Mouse (Mus musculus): Measurements from ENCODE around the gene Olfr463. TPM values are rescaled to one million over a fixed set of nuclear protein-coding genes. Genes with fewer than 3 reads are reported as not detected.

The Olfr463 gene
- total and polyA plus RNA-seq, 3 experiments, result not detected

DNA sequence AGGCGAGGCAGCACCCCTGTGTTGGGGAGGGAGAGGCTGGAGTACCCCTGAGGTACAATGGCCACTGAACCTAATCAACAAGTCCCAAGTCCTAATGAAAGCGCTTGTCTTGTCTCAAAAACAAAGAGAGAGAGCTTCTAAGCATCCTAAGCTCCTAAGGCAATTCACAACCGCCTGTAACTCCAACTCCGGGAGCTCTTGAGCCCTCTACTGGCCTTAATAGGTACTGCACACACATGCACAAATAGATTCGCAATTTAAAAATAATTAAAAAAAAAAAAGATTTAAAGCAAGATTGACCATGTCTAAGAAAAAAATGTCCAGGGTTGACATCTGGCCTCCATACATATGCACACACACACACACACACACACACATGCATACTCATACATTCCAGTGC, 13.7 kb downstream of the Olfr463 start:
- Histone ChIP-seq H3K9ac (ENCODE audit: control insufficient read depth, low read depth, low read length, poor library complexity, severe bottlenecking) (no peak overlapping the region), H3K4me1 (ENCODE audit: control insufficient read depth in 1 of 2, insufficient read depth in 2 of 2, low read length in 2 of 2) (peaks cover 0 to 5% of the 10 kb centered on the region in 2 experiments; a peak in 2 of 4 replicates), H3K27ac (ENCODE audit: control insufficient read depth, low read depth, low read length) (no peak overlapping the region), H3K4me3 (ENCODE audit: control insufficient read depth in 1 of 2, insufficient read depth in 1 of 2, low read depth in 2 of 2, low read length in 2 of 2) (no peak overlapping the region), H3K27me3 (ENCODE audit: control insufficient read depth in 1 of 2, insufficient read depth in 2 of 2, low read length in 2 of 2) (peaks cover 10 to 15% of the 10 kb centered on the region in 2 experiments), H3K79me2 (ENCODE audit: control insufficient read depth, insufficient read depth, low read length, poor library complexity) (no peaks in the 10 kb centered on the region), H3K9me3 (replicated peaks; ENCODE audit: insufficient read depth, low read length) (no peaks in the 10 kb centered on the region), H3K36me3 (ENCODE audit: control insufficient read depth in 1 of 2, insufficient read depth in 2 of 2, low read length in 2 of 2) (no peaks in the 10 kb centered on the region; a peak in 1 of 4 replicates)
- TF ChIP-seq MYB (IDR thresholded peaks at IDR 0.05; ENCODE audit: low read depth, low read length), result no peak
- peak; percentile 69 for TF ChIP-seq ZNF384 (IDR thresholded peaks at IDR 0.05; ENCODE audit: low read depth, low read length)
- TF ChIP-seq SIN3A (IDR thresholded peaks at IDR 0.05; ENCODE audit: low read length), result no peak
- TF ChIP-seq USF1 (IDR thresholded peaks at IDR 0.05; ENCODE audit: low read depth, low read length), result no peak
- no peak for TF ChIP-seq POLR2AphosphoS5 (IDR thresholded peaks at IDR 0.05; ENCODE audit: borderline replicate concordance, low read depth, low read length)
- TF ChIP-seq NELFE (IDR thresholded peaks at IDR 0.05; ENCODE audit: low read depth, low read length), result no peak
- TF ChIP-seq SMC3 (IDR thresholded peaks at IDR 0.05; ENCODE audit: low read depth, low read length), result peak; percentile 77
- TF ChIP-seq RAD21 (IDR thresholded peaks at IDR 0.05; ENCODE audit: low read depth, low read length), result peak; percentile 74
- TF ChIP-seq CTCF (IDR thresholded peaks at IDR 0.05 in 2 of 3, conservative IDR thresholded peaks at IDR 0.05 in 1 of 3; ENCODE audit: control insufficient read depth in 1 of 3, insufficient read depth in 1 of 3, low read depth in 2 of 3, low read length in 3 of 3, poor library complexity in 1 of 3, severe bottlenecking in 1 of 3), result peak; percentile 71 to 79 (median 76)
- TF ChIP-seq POLR2A (IDR thresholded peaks at IDR 0.05; ENCODE audit: control insufficient read depth in 1 of 2, insufficient read depth in 1 of 2, low read depth in 1 of 2, low read length in 2 of 2, poor library complexity in 1 of 2), result no peak
- no peak for TF ChIP-seq ZMIZ1 (IDR thresholded peaks at IDR 0.05; ENCODE audit: low read depth, low read length)
- no peak for TF ChIP-seq MAZ (IDR thresholded peaks at IDR 0.05; ENCODE audit: low read depth, low read length)
- no peak for TF ChIP-seq NRF1 (IDR thresholded peaks at IDR 0.05; ENCODE audit: insufficient read depth, low read depth, low read length, poor library complexity, severe bottlenecking)
- TF ChIP-seq POLR2AphosphoS2 (IDR thresholded peaks at IDR 0.05; ENCODE audit: low read length), result no peak
- no peak for TF ChIP-seq E2F4 (IDR thresholded peaks at IDR 0.05; ENCODE audit: borderline replicate concordance, low read depth, low read length)
- TF ChIP-seq ZC3H11A (IDR thresholded peaks at IDR 0.05; ENCODE audit: low read depth, low read length), result peak; percentile 41; the same call in 1 of the 2 replicates
- no peak for TF ChIP-seq MXI1 (IDR thresholded peaks at IDR 0.05; ENCODE audit: low read depth, low read length)
- DNase-seq (ENCODE audit: low read depth, low spot score), result peak; percentile 77

DNA sequence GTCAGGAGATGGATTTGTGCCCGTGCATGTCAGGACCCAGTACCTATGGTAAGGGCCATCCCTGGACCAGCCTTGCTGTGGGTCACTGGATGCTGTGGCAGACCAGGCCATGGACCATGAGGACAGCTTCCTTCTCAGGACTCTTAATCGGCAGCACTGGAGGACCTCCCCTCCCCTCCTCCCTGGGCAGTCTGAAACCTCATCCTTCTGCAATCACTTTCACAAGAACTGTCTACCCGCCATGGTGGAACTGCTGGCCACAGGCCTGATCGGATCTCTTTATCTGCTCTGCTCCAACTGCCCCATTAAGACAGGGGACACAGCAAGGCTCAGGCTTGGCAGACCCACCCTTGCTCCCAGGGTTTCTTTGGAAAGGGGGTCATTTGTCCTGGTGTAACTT, 15.5 kb downstream of the Olfr463 start:
- no peaks in the 10 kb centered on the region for H3K9me3 ChIP-seq (replicated peaks; ENCODE audit: insufficient read depth, low read length)
- TF ChIP-seq CTCF (IDR thresholded peaks at IDR 0.05 in 2 of 3, conservative IDR thresholded peaks at IDR 0.05 in 1 of 3; ENCODE audit: control insufficient read depth in 1 of 3, insufficient read depth in 1 of 3, low read depth in 2 of 3, low read length in 3 of 3, poor library complexity in 1 of 3, severe bottlenecking in 1 of 3), result no peak
- TF ChIP-seq RCOR1 (IDR thresholded peaks at IDR 0.05; ENCODE audit: low read depth, low read length), result no peak
- no peak for TF ChIP-seq MAX (IDR thresholded peaks at IDR 0.05; ENCODE audit: low read length)
- TF ChIP-seq JUND (IDR thresholded peaks at IDR 0.05; ENCODE audit: low read depth, low read length), result no peak
- TF ChIP-seq RAD21 (IDR thresholded peaks at IDR 0.05; ENCODE audit: low read depth, low read length), result no peak
- TF ChIP-seq ZNF384 (IDR thresholded peaks at IDR 0.05; ENCODE audit: low read depth, low read length), result no peak
- TF ChIP-seq CHD2 (IDR thresholded peaks at IDR 0.05; ENCODE audit: low read length), result no peak
- no peak for TF ChIP-seq MYB (IDR thresholded peaks at IDR 0.05; ENCODE audit: low read depth, low read length)
- no peak for TF ChIP-seq E2F4 (IDR thresholded peaks at IDR 0.05; ENCODE audit: borderline replicate concordance, low read depth, low read length)
- TF ChIP-seq MAZ (IDR thresholded peaks at IDR 0.05; ENCODE audit: low read depth, low read length), result no peak
- no peak for TF ChIP-seq NELFE (IDR thresholded peaks at IDR 0.05; ENCODE audit: low read depth, low read length)
- no peak for TF ChIP-seq UBTF (IDR thresholded peaks at IDR 0.05; ENCODE audit: borderline replicate concordance, insufficient read depth, low read depth, low read length)
- TF ChIP-seq MAFK (IDR thresholded peaks at IDR 0.05; ENCODE audit: borderline replicate concordance, low read depth, low read length), result no peak
- no peak for TF ChIP-seq ZMIZ1 (IDR thresholded peaks at IDR 0.05; ENCODE audit: low read depth, low read length)
- no peak for TF ChIP-seq POLR2AphosphoS2 (IDR thresholded peaks at IDR 0.05; ENCODE audit: low read length)
- TF ChIP-seq MYC (IDR thresholded peaks at IDR 0.05; ENCODE audit: low read depth, low read length), result no peak
- no peak for TF ChIP-seq HCFC1 (IDR thresholded peaks at IDR 0.05; ENCODE audit: low read depth, low read length)
- no peak for TF ChIP-seq CHD1 (IDR thresholded peaks at IDR 0.05; ENCODE audit: low read depth, low read length)
- H3K4me1 ChIP-seq (ENCODE audit: control insufficient read depth in 1 of 2, insufficient read depth in 2 of 2, low read length in 2 of 2), result peaks cover 0 to 5% of the 10 kb centered on the region in 2 experiments; a peak in 2 of 4 replicates
- no peak overlapping the region for H3K4me3 ChIP-seq (ENCODE audit: control insufficient read depth in 1 of 2, insufficient read depth in 1 of 2, low read depth in 2 of 2, low read length in 2 of 2)
- H3K27ac ChIP-seq (ENCODE audit: control insufficient read depth, low read depth, low read length), result no peak overlapping the region
- no peaks in the 10 kb centered on the region for H3K79me2 ChIP-seq (ENCODE audit: control insufficient read depth, insufficient read depth, low read length, poor library complexity)
- no peaks in the 10 kb centered on the region; a peak in 1 of 4 replicates for H3K36me3 ChIP-seq (ENCODE audit: control insufficient read depth in 1 of 2, insufficient read depth in 2 of 2, low read length in 2 of 2)
- no peak overlapping the region for H3K9ac ChIP-seq (ENCODE audit: control insufficient read depth, low read depth, low read length, poor library complexity, severe bottlenecking)
- H3K27me3 ChIP-seq (ENCODE audit: control insufficient read depth in 1 of 2, insufficient read depth in 2 of 2, low read length in 2 of 2), result peaks cover 10 to 11% of the 10 kb centered on the region in 2 experiments; a peak in 3 of 4 replicates
- no peak for DNase-seq (ENCODE audit: low read depth, low spot score)
